Mouse (Mus musculus): ENCODE results near the gene Eif4a3. TPM values are rescaled to one million over a fixed set of nuclear protein-coding genes. Genes with fewer than 3 reads are reported as not detected.
"Not testable (repeated sequence)": the region's sequence is repeated elsewhere in the genome, so short reads cannot be mapped to it uniquely, and the experiment has no call there.

Gene Eif4a3
- polyA plus RNA-seq, 1 experiment from 2014 or later: 463 TPM

DNA sequence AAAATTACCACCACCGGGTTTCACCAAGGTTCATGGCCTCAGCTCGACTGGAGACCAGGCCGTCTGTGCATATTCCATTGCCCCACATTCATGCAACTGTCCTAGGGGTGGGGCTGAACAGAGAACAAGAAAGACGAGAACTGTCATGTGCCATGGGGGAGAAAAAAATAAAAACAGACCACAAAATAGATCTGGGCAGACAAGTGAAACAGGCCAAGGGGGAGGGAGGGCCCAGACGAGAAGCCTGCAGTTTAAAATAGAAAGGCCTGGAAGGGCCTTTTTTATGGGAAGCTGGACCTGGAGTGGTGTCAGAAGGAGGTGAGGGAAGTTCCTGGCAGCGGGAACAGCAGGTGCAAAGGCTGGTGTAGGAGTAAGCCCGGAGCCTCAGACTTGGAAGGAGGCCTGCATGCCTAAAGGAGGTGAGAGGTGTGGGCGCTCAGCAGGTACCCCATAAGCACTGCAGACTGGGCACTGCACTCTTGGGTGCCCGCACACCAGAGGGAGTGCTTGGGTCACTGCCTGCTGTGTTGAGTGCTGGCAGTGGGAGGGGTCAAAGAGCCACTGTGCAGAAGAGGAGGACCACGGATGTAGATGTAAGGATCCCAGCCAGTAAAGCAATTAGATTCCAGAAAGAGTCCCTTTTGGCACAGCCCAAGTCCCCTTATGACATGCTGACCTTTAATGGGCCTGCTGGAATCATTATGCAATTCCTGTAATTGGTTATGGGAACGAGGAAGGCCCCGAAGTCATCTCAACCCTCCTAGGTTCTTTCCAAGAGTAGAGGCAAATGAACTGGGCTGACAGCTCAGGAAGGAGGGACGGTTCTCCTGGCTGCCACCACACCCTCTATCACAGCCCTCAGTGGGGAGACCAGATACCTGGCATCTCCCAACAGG lies 7.1 kb upstream of the Eif4a3 start:
- Histone ChIP-seq H3K4me2 (ENCODE audit: low read depth, severe bottlenecking) (no peak overlapping the region), H3K9me3 (ENCODE audit: control insufficient read depth, low read length) (no peaks in the 10 kb centered on the region), H3K36me3 (ENCODE audit: control insufficient read depth, insufficient read depth, low read length) (no peaks in the 10 kb centered on the region), H3K9ac (ENCODE audit: low read length) (no peak overlapping the region), H3K27ac (replicated peaks; ENCODE audit: low read depth, low read length) (no peak overlapping the region), H3K4me3 (ENCODE audit: low read depth, low read length) (no peak overlapping the region), H3K4me1 (ENCODE audit: control insufficient read depth, insufficient read depth, low read length) (peaks cover 7% of the 10 kb centered on the region), H3K27me3 (ENCODE audit: control insufficient read depth, insufficient read depth, low read length) (peaks cover 2% of the 10 kb centered on the region; the same call in 1 of the 2 replicates)
- no peak for DNase-seq (ENCODE audit: low spot score)
- 64% methylated on average over 13 of the region's 13 CpGs for WGBS
- ATAC-seq (ENCODE audit: insufficient number of reproducible peaks, low FRiP score, low TSS enrichment, low read depth): no peak

DNA sequence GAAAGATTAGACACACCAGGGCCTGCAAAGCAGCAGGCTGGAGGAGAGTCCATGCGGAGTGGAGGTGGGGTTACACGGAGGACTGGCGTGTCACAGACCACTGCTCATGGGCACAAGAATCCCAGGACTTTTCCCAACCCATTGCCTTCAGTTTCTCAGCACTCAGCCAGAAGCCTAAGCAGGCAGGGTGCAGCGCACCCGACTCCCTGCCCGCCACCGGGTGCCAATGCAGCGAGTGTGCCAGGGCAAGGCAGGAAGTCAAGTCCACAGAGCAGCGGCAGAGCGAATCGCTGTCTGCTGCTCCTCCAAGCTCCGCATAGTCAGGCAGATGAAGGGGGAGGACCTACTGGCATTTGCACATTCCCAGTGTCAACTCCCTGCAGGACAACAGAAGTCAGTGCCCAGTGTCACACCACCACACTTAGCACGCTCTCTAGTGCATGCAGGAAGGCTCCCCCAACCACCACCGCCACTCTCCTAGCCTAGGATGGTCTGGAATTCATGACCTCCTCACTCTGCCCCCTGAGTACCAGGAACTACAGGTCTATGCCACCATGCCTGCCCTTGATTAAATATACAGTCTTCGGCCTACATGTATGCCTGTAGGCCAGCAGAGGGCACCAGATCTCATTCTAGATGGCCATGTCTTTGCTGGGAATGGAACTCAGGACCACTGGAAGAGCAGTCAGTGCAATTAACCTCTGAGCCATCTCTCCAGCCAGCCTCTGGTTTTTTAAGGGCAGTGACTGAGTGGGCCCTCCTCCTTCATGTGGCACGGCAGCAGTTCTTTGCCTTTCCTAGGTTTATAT lies 5.2 kb upstream of the Eif4a3 start:
- no peak for ATAC-seq (ENCODE audit: insufficient number of reproducible peaks, low FRiP score, low TSS enrichment, low read depth)
- H3K9ac ChIP-seq (ENCODE audit: low read length): no peak overlapping the region
- 42% methylated on average over 16 of the region's 16 CpGs for WGBS

DNA sequence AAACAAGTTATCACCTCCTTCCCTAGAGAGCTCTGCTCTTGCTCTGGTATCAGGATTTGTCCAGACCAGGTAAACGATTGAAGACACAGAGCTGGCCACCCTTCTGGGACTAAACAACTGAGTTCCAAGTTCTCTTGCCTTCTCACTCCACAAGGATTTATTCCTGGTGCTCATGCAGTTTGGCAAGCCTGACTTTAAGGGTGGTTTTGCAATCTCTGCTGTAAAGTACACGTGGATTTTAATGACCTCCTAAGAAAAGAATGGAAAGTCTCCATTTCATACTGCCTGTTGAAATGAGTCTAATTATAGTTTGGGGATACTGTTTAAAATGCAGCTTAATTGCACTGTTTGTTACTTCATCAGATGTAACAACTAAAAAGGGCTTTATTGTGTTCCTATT lies 1.1 kb upstream of the Eif4a3 start:
- 30% methylated on average over 2 of the region's 2 CpGs for WGBS
- Histone ChIP-seq H3K9me3 (ENCODE audit: control insufficient read depth, low read length) (no peaks in the 10 kb centered on the region), H3K27me3 (ENCODE audit: control insufficient read depth, insufficient read depth, low read length) (peaks cover 2% of the 10 kb centered on the region; the same call in 1 of the 2 replicates), H3K36me3 (ENCODE audit: control insufficient read depth, insufficient read depth, low read length) (peaks cover 16% of the 10 kb centered on the region; the same call in 1 of the 2 replicates), H3K9ac (ENCODE audit: low read length) (no peak overlapping the region), H3K4me3 (ENCODE audit: low read depth, low read length) (no peak overlapping the region), H3K27ac (replicated peaks; ENCODE audit: low read depth, low read length) (no peak overlapping the region), H3K4me2 (ENCODE audit: low read depth, severe bottlenecking) (peak overlapping the region; percentile 56; the same call in 1 of the 2 replicates), H3K4me1 (ENCODE audit: control insufficient read depth, insufficient read depth, low read length) (peaks cover 9% of the 10 kb centered on the region; the same call in 1 of the 2 replicates)
- no peak for DNase-seq (ENCODE audit: low spot score)
- ATAC-seq (ENCODE audit: insufficient number of reproducible peaks, low FRiP score, low TSS enrichment, low read depth): no peak

More for the DNA sequence above, 5.2 kb upstream of the Eif4a3 start:
- no peaks in the 10 kb centered on the region for H3K36me3 ChIP-seq (ENCODE audit: control insufficient read depth, insufficient read depth, low read length)
- H3K4me3 ChIP-seq (ENCODE audit: low read depth, low read length): no peak overlapping the region
- no peak overlapping the region for H3K4me2 ChIP-seq (ENCODE audit: low read depth, severe bottlenecking)
- no peak overlapping the region for H3K27ac ChIP-seq (replicated peaks; ENCODE audit: low read depth, low read length)
- peak; percentile 70 for DNase-seq (ENCODE audit: low spot score)
- no peaks in the 10 kb centered on the region for H3K9me3 ChIP-seq (ENCODE audit: control insufficient read depth, low read length)
- peaks cover 7% of the 10 kb centered on the region for H3K4me1 ChIP-seq (ENCODE audit: control insufficient read depth, insufficient read depth, low read length)
- peaks cover 2% of the 10 kb centered on the region; the same call in 1 of the 2 replicates for H3K27me3 ChIP-seq (ENCODE audit: control insufficient read depth, insufficient read depth, low read length)

DNA sequence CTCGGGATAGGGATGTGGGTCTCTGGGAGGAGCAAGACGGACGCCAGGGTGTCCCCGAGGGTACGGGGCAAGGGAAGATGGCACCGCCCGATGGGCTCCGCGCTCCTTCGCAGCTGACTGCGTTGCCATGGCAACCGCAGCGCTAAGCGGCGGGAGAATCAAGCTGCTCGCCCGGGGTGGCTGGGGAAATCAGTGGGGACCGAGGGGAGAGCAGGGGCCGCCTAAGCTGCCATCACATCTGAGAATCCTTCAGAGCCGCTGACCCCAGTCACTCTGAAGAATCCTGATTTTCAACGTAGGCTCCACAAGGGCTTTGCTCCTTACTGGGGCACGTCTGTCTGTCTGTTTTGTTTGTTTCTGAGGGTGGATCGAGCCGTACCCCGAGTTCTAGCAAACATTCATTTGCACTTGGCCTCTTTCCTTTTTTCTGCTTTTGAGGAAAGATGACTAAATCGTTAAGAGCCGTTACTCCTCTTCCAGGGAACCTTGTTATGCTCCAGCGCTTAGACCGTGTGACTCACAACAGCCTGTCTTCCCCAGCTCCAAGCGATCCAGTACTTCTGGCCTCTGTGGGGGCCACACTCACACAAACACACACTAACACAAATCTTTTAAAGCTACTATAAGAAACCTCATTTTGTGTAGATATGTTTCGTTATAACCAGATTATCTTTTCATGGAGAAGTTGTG lies 502 bp upstream of the Eif4a3 start:
- Histone ChIP-seq H3K27me3 (ENCODE audit: control insufficient read depth, insufficient read depth, low read length) (peaks cover 2% of the 10 kb centered on the region; the same call in 1 of the 2 replicates), H3K4me1 (ENCODE audit: control insufficient read depth, insufficient read depth, low read length) (peaks cover 9% of the 10 kb centered on the region; the same call in 1 of the 2 replicates), H3K27ac (replicated peaks; ENCODE audit: low read depth, low read length) (peak overlapping the region; percentile 70), H3K4me3 (ENCODE audit: low read depth, low read length) (peak overlapping the region; percentile 98), H3K36me3 (ENCODE audit: control insufficient read depth, insufficient read depth, low read length) (peaks cover 22% of the 10 kb centered on the region; the same call in 1 of the 2 replicates), H3K9ac (ENCODE audit: low read length) (peak overlapping the region; percentile 97), H3K9me3 (ENCODE audit: control insufficient read depth, low read length) (no peaks in the 10 kb centered on the region), H3K4me2 (ENCODE audit: low read depth, severe bottlenecking) (peak overlapping the region; percentile 56)
- ATAC-seq (ENCODE audit: insufficient number of reproducible peaks, low FRiP score, low TSS enrichment, low read depth) (no peak; the same call in 1 of the 2 replicates), DNase-seq (ENCODE audit: low spot score) (no peak)
- 2% methylated on average over 31 of the region's 31 CpGs for WGBS

DNA sequence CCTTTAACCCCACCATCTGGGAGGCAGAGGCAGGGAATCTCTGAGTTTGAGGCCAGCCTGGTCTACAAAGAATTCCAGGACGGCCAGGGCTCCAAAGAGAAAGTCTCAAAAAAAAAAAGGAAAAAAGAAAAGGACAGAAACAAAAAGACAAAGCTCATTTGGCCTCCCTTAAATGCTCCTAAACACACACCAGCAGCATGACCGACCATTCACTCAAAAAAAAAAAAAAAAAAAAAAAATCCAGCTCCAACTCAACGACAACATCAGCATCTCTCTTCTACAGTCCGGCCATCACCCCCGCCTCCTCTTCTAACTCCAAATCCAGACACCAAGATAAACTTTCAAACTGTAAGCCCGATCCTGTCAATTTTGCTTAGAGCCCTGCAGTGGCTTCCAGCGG lies 972 bp downstream of the Eif4a3 start:
- Histone ChIP-seq H3K27me3 (ENCODE audit: control insufficient read depth, insufficient read depth, low read length) (no peaks in the 10 kb centered on the region), H3K4me2 (ENCODE audit: low read depth, severe bottlenecking) (peak overlapping the region; percentile 81), H3K27ac (replicated peaks; ENCODE audit: low read depth, low read length) (no peak overlapping the region), H3K9me3 (ENCODE audit: control insufficient read depth, low read length) (no peaks in the 10 kb centered on the region), H3K4me1 (ENCODE audit: control insufficient read depth, insufficient read depth, low read length) (peaks cover 9% of the 10 kb centered on the region; the same call in 1 of the 2 replicates), H3K36me3 (ENCODE audit: control insufficient read depth, insufficient read depth, low read length) (peaks cover 33% of the 10 kb centered on the region), H3K4me3 (ENCODE audit: low read depth, low read length) (peak overlapping the region; percentile 98), H3K9ac (ENCODE audit: low read length) (peak overlapping the region; percentile 97)
- ATAC-seq (ENCODE audit: insufficient number of reproducible peaks, low FRiP score, low TSS enrichment, low read depth): no peak
- no peak for DNase-seq (ENCODE audit: low spot score)
- 17% methylated on average over 7 of the region's 7 CpGs for WGBS

DNA sequence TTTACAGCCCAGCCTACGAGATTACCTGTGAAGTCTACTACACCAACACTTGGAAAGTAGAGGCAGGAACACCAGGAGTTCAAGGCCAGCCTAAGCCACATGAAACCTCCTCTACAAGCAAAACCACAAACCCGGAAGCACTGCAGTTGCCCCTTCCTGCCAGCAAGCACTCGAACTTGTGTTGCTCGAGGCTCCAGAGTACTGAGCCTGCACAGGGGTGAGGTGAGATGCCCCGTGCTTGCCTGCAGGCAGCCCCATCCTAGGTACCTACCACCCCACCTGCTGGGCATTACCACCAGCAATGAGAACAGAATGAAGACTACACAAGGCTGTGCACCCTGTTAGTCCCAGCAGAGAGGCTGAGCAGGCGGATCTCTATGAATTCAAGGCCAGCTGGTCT lies 1.9 kb downstream of the Eif4a3 start:
- Histone ChIP-seq H3K9me3 (ENCODE audit: control insufficient read depth, low read length) (no peaks in the 10 kb centered on the region), H3K9ac (ENCODE audit: low read length) (no peak overlapping the region; the same call in 1 of the 2 replicates), H3K4me2 (ENCODE audit: low read depth, severe bottlenecking) (peak overlapping the region; percentile 81), H3K4me1 (ENCODE audit: control insufficient read depth, insufficient read depth, low read length) (peaks cover 9% of the 10 kb centered on the region; the same call in 1 of the 2 replicates), H3K4me3 (ENCODE audit: low read depth, low read length) (no peak overlapping the region), H3K27ac (replicated peaks; ENCODE audit: low read depth, low read length) (no peak overlapping the region), H3K36me3 (ENCODE audit: control insufficient read depth, insufficient read depth, low read length) (peaks cover 41% of the 10 kb centered on the region), H3K27me3 (ENCODE audit: control insufficient read depth, insufficient read depth, low read length) (no peaks in the 10 kb centered on the region)
- DNase-seq (ENCODE audit: low spot score) (no peak), ATAC-seq (ENCODE audit: insufficient number of reproducible peaks, low FRiP score, low TSS enrichment, low read depth) (no peak)
- WGBS: 93% methylated on average over 6 of the region's 6 CpGs

DNA sequence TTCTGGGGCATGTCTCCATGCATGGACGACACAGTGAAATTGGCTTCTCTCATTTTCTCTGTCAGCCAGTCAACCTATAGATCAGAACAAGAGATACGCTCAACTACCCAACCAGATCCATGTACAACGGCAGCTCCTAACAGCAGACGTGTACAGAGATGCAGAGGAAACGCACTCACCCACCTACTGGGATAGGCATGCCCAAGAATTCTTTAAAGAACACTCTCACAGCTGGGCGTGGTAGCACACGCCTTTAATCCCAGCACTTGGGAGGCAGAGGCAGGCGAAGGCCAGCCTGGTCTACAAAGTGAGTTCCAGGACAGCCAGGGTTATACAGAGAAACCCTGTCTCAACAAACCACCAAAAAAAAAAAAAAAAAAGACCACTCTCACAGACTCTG lies 7.0 kb downstream of the Eif4a3 start:
- DNase-seq (ENCODE audit: low spot score); ATAC-seq (ENCODE audit: insufficient number of reproducible peaks, low FRiP score, low TSS enrichment, low read depth); H3K9me3 ChIP-seq (ENCODE audit: control insufficient read depth, low read length); H3K4me1 ChIP-seq (ENCODE audit: control insufficient read depth, insufficient read depth, low read length); H3K9ac ChIP-seq (ENCODE audit: low read length); H3K4me3 ChIP-seq (ENCODE audit: low read depth, low read length); H3K27ac ChIP-seq (replicated peaks; ENCODE audit: low read depth, low read length); H3K27me3 ChIP-seq (ENCODE audit: control insufficient read depth, insufficient read depth, low read length); H3K4me2 ChIP-seq (ENCODE audit: low read depth, severe bottlenecking): not testable (repeated sequence)
- H3K36me3 ChIP-seq (ENCODE audit: control insufficient read depth, insufficient read depth, low read length): peaks cover 68% of the 10 kb centered on the region
- WGBS: 93% methylated on average over 8 of the region's 8 CpGs
